Mouse (Mus musculus): ENCODE data around the gene Gm49358. TPM values are rescaled to one million over a fixed set of nuclear protein-coding genes. Genes with fewer than 3 reads are reported as not detected.
A peak's percentile ranks its signal among the peaks of the same experiment; 100 is the strongest.

The Gm49358 gene
- total and polyA plus RNA-seq, 2 experiments = 1.9 TPM; not detected in 1

- no peak overlapping the region for H3K4me3 ChIP-seq (ENCODE audit: insufficient read depth, low read depth, low read length)
- DNase-seq (ENCODE audit: extremely low read depth, low read depth, low spot score) = peak; percentile 69
- no peak overlapping the region for H3K9ac ChIP-seq (ENCODE audit: low read depth, low read length)
- H3K27ac ChIP-seq (replicated peaks; ENCODE audit: insufficient read depth, low read depth, low read length) = peak overlapping the region; percentile 76
- TF ChIP-seq CTCF (IDR thresholded peaks at IDR 0.05; ENCODE audit: low read depth, low read length) = no peak
- TF ChIP-seq POLR2A (IDR thresholded peaks at IDR 0.05; ENCODE audit: extremely low read depth, insufficient read depth, low read length) = no peak
- peaks cover 27% of the 10 kb centered on the region for H3K4me1 ChIP-seq (ENCODE audit: control insufficient read depth, insufficient read depth, low read length)
- no peaks in the 10 kb centered on the region for H3K27me3 ChIP-seq (ENCODE audit: control insufficient read depth, insufficient read depth, low read length)
- no peaks in the 10 kb centered on the region for H3K36me3 ChIP-seq (ENCODE audit: control insufficient read depth, insufficient read depth, low read length)
- no peaks in the 10 kb centered on the region for H3K79me2 ChIP-seq (ENCODE audit: control insufficient read depth, insufficient read depth, low read length)
Measured at GRCm38 (mm10) chr10:86881448-86881847, 117.7 kb downstream of the Gm49358 start.

Other genes starting within 250 kb of the Gm49358 start
- gene Hsp90b1, start 58.5 kb upstream of the Gm49358 start, total RNA-seq (2014; rRNA removed) = 777 and 830 TPM in 2 replicates
- gene Hsp90b1, start 58.5 kb upstream of the Gm49358 start, polyA plus RNA-seq (2012; rRNA removed) = 78.7 and 83.0 TPM in 2 replicates
- gene Ttc41, start 58.2 kb upstream of the Gm49358 start, total RNA-seq (2014; rRNA removed) = 0.87 and 1.0 TPM in 2 replicates
- gene Ttc41, start 58.2 kb upstream of the Gm49358 start, polyA plus RNA-seq (2012; rRNA removed) = 0.77 and 1.1 TPM in 2 replicates
- gene Nt5dc3, start 15.0 kb downstream of the Gm49358 start, total RNA-seq (2014; rRNA removed) = 5.3 and 6.6 TPM in 2 replicates
- gene Nt5dc3, start 15.0 kb downstream of the Gm49358 start, polyA plus RNA-seq (2012; rRNA removed) = 8.3 and 10.3 TPM in 2 replicates
- 73.5 and 85.8 TPM in 2 replicates for gene Stab2, start 244.1 kb downstream of the Gm49358 start, total RNA-seq (2014; rRNA removed)
- gene Stab2, start 244.1 kb downstream of the Gm49358 start, polyA plus RNA-seq (2012; rRNA removed) = 14.7 and 24.0 TPM in 2 replicates